Mouse (Mus musculus) myocyte (in vitro differentiated cells): Measurements from ENCODE around the gene Bri3. TPM values are rescaled to one million over a fixed set of nuclear protein-coding genes. Genes with fewer than 3 reads are reported as not detected.

Experiments used
- H3K27me3 ChIP-seq: one replicate; pipeline ENCODE4 v1.6.1; 2011; ENCODE audit not compliant: control insufficient read depth, insufficient read depth, insufficient read length
- H3K36me3 ChIP-seq: one replicate; pipeline ENCODE4 v1.6.1; 2011; ENCODE audit not compliant: control insufficient read depth, insufficient read depth
- H3K4me2 ChIP-seq: one replicate; pipeline ENCODE4 v1.6.1; 2011; ENCODE audit warnings: low read depth, control low read depth
- H3K4me3 ChIP-seq: one replicate; pipeline ENCODE4 v1.5.1; 2011; ENCODE audit warnings: mild to moderate bottlenecking, control low read depth, moderate library complexity
- H3K79me2 ChIP-seq: one replicate; pipeline ENCODE4 v1.6.1; 2011; ENCODE audit not compliant: control insufficient read depth, insufficient read depth
- H3ac ChIP-seq: one replicate; pipeline ENCODE4 v1.6.1; 2011; ENCODE audit not compliant: control insufficient read depth, insufficient read length
- CEBPB ChIP-seq: IDR thresholded peaks from 2 replicates; pipeline ENCODE4 v1.6.1; 2011; ENCODE audit warnings: mild to moderate bottlenecking, moderate library complexity; ENCODE audit not compliant: poor library complexity, insufficient read depth, severe bottlenecking
- E2F4 ChIP-seq: IDR thresholded peaks from one replicate; pipeline ENCODE4 v1.6.1; 2011; ENCODE audit warnings: mild to moderate bottlenecking, control low read depth, moderate library complexity; ENCODE audit not compliant: insufficient read depth
- MAX ChIP-seq: IDR thresholded peaks from one replicate; pipeline ENCODE4 v1.6.1; 2011; ENCODE audit warnings: low read depth, mild to moderate bottlenecking, control low read depth
- MYOD1 ChIP-seq, 3 experiments: IDR thresholded peaks; one replicate each; pipeline ENCODE4 v1.6.1; 2011; ENCODE audit warnings: control low read depth in 2 of 3, low read depth in 2 of 3, mild to moderate bottlenecking in 2 of 3, moderate library complexity in 1 of 3; ENCODE audit not compliant: insufficient read length in 2 of 3, control insufficient read depth in 1 of 3
- MYOG ChIP-seq, 3 experiments: IDR thresholded peaks; one replicate each; pipeline ENCODE4 v1.6.1; 2011; ENCODE audit warnings: control low read depth in 2 of 3, low read depth in 2 of 3, mild to moderate bottlenecking in 2 of 3; ENCODE audit not compliant: insufficient read length in 2 of 3, control insufficient read depth in 1 of 3, insufficient read depth in 1 of 3
- POLR2A ChIP-seq: IDR thresholded peaks from one replicate; pipeline ENCODE4 v1.6.1; 2011; ENCODE audit warnings: low read depth, mild to moderate bottlenecking, control low read depth, moderate library complexity; ENCODE audit not compliant: insufficient read length
- POLR2AphosphoS2 ChIP-seq: IDR thresholded peaks from one replicate; pipeline ENCODE4 v1.6.1; 2011; ENCODE audit warnings: low read depth, control low read depth; ENCODE audit not compliant: insufficient read length
- REST ChIP-seq: IDR thresholded peaks from one replicate; pipeline ENCODE4 v1.6.1; 2011; ENCODE audit warnings: mild to moderate bottlenecking, control low read depth, moderate library complexity; ENCODE audit not compliant: insufficient read depth, insufficient read length
- SRF ChIP-seq: IDR thresholded peaks from one replicate; pipeline ENCODE4 v1.6.1; 2011; ENCODE audit warnings: low read depth; ENCODE audit not compliant: control insufficient read depth, insufficient read length
- TCF12 ChIP-seq: IDR thresholded peaks from one replicate; pipeline ENCODE4 v1.6.1; 2011; ENCODE audit warnings: mild to moderate bottlenecking, control low read depth; ENCODE audit not compliant: poor library complexity, insufficient read depth, severe bottlenecking
- TCF3 ChIP-seq: IDR thresholded peaks from one replicate; pipeline ENCODE4 v1.6.1; 2011; ENCODE audit warnings: low read depth, control low read depth; ENCODE audit not compliant: insufficient read length
- USF1 ChIP-seq: IDR thresholded peaks from one replicate; pipeline ENCODE4 v1.6.1; 2011; ENCODE audit warnings: low read depth, mild to moderate bottlenecking, control low read depth, moderate library complexity
- polyA plus RNA-seq: library from polyadenylated mRNA; unstranded; fragments of >200 nt; fragmentation: generic; extraction: Trizol; gene quantifications from one replicate; pipeline ENCODE4 v1.2.1, GENCODE M21; 2012; ENCODE audit warnings: missing spikeins

Bri3 gene
- polyA plus RNA-seq, 1 experiment: 153 TPM

- no peak overlapping the region for H3K4me3 ChIP-seq
- peak overlapping the region; percentile 18 for H3K4me2 ChIP-seq
- no peaks in the 10 kb centered on the region for H3K27me3 ChIP-seq
- H3K36me3 ChIP-seq: no peaks in the 10 kb centered on the region
- no peak overlapping the region for H3ac ChIP-seq
- H3K79me2 ChIP-seq: peaks cover 91% of the 10 kb centered on the region
- TF ChIP-seq POLR2AphosphoS2: no peak
- no peak for TF ChIP-seq CEBPB
- TF ChIP-seq POLR2A: no peak
- no peak for TF ChIP-seq TCF12
- TF ChIP-seq SRF: no peak
- no peak for TF ChIP-seq MYOG (IDR thresholded peaks at IDR 0.05; ENCODE audit: control insufficient read depth in 1 of 3, insufficient read depth in 1 of 3, insufficient read length in 2 of 3, low read depth in 2 of 3)
- TF ChIP-seq MAX: no peak
Measured at GRCm38 (mm10) chr5:144341085-144341484, 96.8 kb downstream of the Bri3 start.

GRCm38 (mm10) chr5:144344592-144344991 is 100.4 kb downstream of the Bri3 start:
- Histone ChIP-seq H3K4me3 (no peak overlapping the region), H3ac (no peak overlapping the region), H3K36me3 (no peaks in the 10 kb centered on the region), H3K79me2 (peaks cover 92% of the 10 kb centered on the region), H3K27me3 (no peaks in the 10 kb centered on the region), H3K4me2 (peak overlapping the region; percentile 59)
- TF ChIP-seq MYOD1 (IDR thresholded peaks at IDR 0.05; ENCODE audit: control insufficient read depth in 1 of 3, insufficient read length in 2 of 3, low read depth in 2 of 3): peak; percentile 88 to 98 (median 92)
- no peak for TF ChIP-seq REST
- peak; percentile 86 for TF ChIP-seq TCF3
- TF ChIP-seq MYOG (IDR thresholded peaks at IDR 0.05; ENCODE audit: control insufficient read depth in 1 of 3, insufficient read depth in 1 of 3, insufficient read length in 2 of 3, low read depth in 2 of 3): peak; percentile 66 to 98 (median 93)
- no peak for TF ChIP-seq SRF
- TF ChIP-seq E2F4: no peak
- TF ChIP-seq CEBPB: no peak
- TF ChIP-seq USF1: peak; percentile 72
- peak; percentile 91 for TF ChIP-seq TCF12
- TF ChIP-seq POLR2A: peak; percentile 44
- no peak for TF ChIP-seq MAX
- TF ChIP-seq POLR2AphosphoS2: no peak

GRCm38 (mm10) chr5:144351185-144351584 is 106.9 kb downstream of the Bri3 start:
- peaks cover 99% of the 10 kb centered on the region for H3K79me2 ChIP-seq
- no peak overlapping the region for H3K4me3 ChIP-seq
- TF ChIP-seq MAX (no peak), CEBPB (no peak), MYOD1 (IDR thresholded peaks at IDR 0.05; ENCODE audit: control insufficient read depth in 1 of 3, insufficient read length in 2 of 3, low read depth in 2 of 3) (no peak), MYOG (IDR thresholded peaks at IDR 0.05; ENCODE audit: control insufficient read depth in 1 of 3, insufficient read depth in 1 of 3, insufficient read length in 2 of 3, low read depth in 2 of 3) (no peak), REST (no peak), SRF (no peak), POLR2A (no peak), TCF3 (no peak), E2F4 (no peak), TCF12 (no peak), POLR2AphosphoS2 (no peak), USF1 (no peak)
- no peak overlapping the region for H3K4me2 ChIP-seq
- no peak overlapping the region for H3ac ChIP-seq
- no peaks in the 10 kb centered on the region for H3K36me3 ChIP-seq
- no peaks in the 10 kb centered on the region for H3K27me3 ChIP-seq

GRCm38 (mm10) chr5:144352250-144353047 is 108.2 kb downstream of the Bri3 start:
- TF ChIP-seq TCF12 (no peak), TCF3 (no peak), E2F4 (no peak), MAX (no peak), USF1 (no peak), MYOG (IDR thresholded peaks at IDR 0.05; ENCODE audit: control insufficient read depth in 1 of 3, insufficient read depth in 1 of 3, insufficient read length in 2 of 3, low read depth in 2 of 3) (no peak), SRF (no peak), CEBPB (no peak), MYOD1 (IDR thresholded peaks at IDR 0.05; ENCODE audit: control insufficient read depth in 1 of 3, insufficient read length in 2 of 3, low read depth in 2 of 3) (no peak), POLR2AphosphoS2 (no peak), POLR2A (no peak), REST (no peak)

More at GRCm38 (mm10) chr5:144352250-144353047, 108.2 kb downstream of the Bri3 start:
- Histone ChIP-seq H3K79me2 (peaks cover 99% of the 10 kb centered on the region), H3K4me2 (no peak overlapping the region), H3ac (no peak overlapping the region), H3K4me3 (no peak overlapping the region), H3K36me3 (no peaks in the 10 kb centered on the region), H3K27me3 (no peaks in the 10 kb centered on the region)
